Mouse (Mus musculus) hematopoietic stem cell, adult 5-6 weeks (primary cell): ENCODE results near the gene Nrf1. TPM values are rescaled to one million over a fixed set of nuclear protein-coding genes. Genes with fewer than 3 reads are reported as not detected.

ENCODE experiments used
- ATAC-seq, 2 experiments: fragments of 125-278 bp in 1 of 2; replicated peaks in 1 of 2; 2 replicates each; pipeline ENCODE4 v1.8.0; 2016 to 2017; ENCODE audit warnings: inconsistent platforms in 2 of 2, mild to moderate bottlenecking in 2 of 2, moderate number of reproducible peaks in 2 of 2, low read depth in 1 of 2, moderate TSS enrichment in 1 of 2; ENCODE audit not compliant: low FRiP score in 2 of 2, poor library complexity in 2 of 2, severe bottlenecking in 2 of 2, insufficient read depth in 1 of 2, low TSS enrichment in 1 of 2
- total RNA-seq: library from RNA; stranded (forward); fragments of 172-1452, 232-1000 nt; gene quantifications from 2 replicates; pipeline ENCODE4 v1.2.3, GENCODE M21; 2017

Gene Nrf1
- total RNA-seq, 1 experiment from 2014 or later: 82.8 TPM

DNA sequence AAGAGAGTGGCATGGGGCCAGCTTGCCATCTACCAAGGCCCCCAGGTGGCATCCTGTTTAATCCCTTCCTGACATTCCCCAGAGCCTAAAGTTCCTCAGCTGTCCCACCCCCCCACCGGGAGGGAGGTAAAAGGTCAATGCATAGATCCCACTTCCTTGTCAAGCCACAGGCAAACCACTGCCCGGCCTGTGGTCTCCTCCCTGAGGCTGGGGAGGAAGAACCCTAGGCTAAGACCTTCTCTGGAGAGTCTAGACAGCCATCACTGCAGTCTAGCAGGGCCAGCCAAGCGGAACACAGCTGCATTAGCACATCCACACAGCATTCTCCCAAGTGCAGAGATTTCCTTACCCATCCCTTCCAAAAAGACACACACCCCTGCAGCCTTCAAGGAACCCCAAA is 118.6 kb downstream of the Nrf1 start:
- no peak for ATAC-seq

DNA sequence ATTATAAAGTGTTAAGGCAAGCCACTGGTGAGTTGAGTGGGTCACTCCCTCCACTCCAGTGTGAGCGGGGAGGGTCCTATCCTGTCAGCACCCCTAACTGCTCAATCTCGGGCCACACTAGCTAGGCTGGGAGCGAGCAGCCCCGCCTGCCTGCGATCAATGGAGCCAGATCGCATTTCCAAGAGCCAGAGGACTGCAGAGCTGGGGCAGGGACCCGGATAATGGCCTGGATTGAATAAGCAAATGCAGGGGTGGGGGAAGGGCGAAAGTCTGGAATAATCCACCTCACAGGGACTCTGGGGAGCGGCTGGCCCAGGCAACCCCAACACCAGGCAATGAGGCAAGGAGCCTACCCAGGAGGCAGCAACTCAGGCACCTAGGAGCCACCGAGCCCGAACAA is 119.4 kb downstream of the Nrf1 start:
- ATAC-seq: no peak

DNA sequence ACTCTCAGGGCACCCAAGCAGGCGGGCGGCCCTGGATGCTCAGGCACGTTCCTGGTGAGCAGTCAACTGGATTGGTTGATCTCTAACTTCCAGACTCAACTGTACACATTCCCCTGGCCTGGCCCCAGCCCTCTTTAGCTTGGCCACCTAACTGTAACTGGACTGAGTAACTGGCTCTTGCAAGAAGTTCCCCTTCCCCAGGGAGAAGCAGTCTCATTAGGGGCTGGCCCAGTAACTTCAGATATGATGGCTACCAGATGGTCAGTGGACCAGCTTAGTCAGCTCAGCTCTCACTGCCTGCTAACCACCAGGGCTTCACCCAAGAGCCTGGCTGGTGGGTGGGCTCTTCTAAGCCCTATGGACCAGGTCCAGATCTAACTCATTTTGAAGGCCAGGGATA is 120.5 kb downstream of the Nrf1 start:
- ATAC-seq: no peak

DNA sequence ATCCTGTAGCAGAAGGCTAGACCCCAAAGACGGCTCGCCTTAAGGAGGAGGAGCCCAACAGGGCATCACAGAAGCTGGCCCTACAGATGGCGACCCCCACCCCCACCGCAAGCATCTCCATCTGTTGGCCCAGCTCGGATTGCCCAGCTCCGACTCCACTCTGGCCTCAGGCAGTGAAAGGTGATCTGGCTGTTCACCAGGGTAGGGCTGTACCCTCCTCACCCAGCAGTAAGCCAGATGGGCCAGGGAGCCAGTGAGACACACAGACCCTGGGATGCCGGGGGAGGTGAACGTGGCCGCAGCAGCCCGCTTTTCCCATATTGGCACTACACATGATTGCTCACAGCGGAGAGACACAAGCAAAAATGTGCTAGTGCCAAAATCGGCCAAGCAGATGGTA is 121.4 kb downstream of the Nrf1 start:
- no peak for ATAC-seq

DNA sequence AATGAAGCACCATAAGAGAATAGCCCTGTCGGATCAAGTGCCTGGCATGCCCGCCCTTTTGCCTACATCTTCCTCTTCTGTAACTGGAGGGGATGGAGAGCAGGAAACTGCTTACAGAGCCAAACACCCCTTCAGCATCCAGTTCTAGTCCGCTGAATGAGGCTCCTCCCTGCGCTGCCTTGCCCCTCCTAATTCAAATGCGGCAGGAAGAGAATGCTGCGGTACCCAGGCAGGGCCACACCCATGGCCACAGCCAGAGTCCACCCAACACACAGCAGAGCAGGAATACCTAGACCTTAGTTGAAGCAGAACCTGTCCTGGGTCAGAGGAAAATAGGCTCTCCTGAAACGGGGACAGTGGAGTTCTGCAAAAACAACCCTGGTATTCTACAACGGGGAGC is 123.4 kb downstream of the Nrf1 start:
- no peak for ATAC-seq

DNA sequence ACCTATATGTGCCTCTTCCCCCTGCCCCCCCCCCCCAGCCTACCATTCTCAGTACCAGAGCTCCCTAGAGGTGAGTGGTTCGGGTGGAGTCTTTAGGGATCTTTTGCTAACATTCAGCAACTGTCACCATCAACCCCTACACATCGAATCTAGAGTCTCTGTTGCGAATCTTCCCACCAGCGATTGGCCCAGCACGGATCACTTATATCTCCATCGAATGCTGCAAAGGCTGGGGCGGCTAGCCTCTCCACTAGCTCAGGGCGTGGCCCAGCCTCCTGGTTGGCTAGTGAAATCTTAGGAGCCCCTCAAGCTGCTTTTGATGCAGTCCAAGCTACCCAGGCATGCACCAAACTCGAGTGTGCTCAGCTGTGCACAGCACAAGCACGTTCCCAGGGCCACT is 124.2 kb downstream of the Nrf1 start:
- no peak for ATAC-seq

DNA sequence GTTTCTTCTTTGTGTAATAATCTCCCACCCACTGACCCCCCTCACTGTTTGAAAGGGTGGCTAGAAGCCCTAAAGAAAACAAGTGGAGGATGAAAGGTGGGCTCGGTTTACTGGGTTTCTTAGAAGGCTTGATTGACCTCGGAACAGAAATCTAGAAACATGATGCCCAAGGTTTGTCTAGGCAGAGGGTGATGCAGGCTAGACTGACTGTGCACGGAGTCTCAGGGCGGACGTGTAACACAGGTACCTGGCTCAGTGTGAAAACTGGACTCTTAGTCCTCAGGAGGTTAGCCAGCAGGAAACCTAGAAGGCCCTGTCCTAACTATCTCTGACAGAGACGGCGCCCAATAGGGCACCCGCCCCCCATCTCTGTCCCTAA is 124.6 kb downstream of the Nrf1 start:
- no peak for ATAC-seq

DNA sequence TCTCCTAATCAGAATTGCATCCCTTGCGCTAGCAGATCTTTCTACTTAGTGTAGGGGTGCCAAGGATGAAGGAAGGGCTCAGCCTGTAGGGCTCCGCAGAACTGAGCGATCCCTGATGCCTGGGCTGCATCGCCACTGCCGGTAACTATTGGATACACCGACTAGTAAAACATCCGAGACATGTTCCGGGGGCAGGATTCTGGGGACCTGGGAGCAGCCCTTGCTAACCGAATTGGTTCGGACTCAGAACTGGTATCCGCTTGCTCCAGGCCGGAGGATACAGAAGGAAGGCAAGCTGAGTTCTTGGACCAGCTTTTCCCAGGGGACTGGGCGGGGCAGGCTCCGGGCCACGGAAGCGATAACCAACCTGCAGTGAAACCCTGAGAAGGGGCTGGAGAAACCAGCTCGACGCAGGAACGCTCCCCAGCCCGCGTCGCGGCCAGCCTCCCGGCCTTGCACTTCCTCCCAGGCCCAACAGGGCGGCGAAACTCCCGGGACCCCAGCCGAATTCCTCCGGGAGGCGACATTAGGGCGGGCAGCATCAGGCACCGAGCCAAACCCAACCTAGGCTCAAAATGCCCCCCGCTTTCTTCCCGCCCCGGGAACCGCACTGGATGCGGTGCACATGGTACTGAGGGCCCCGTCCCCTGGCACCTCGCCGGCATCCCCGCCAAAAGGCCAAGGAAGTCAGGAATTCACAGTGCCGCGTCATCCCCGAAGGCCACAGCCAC is 125.2 kb downstream of the Nrf1 start:
- no peak for ATAC-seq

DNA sequence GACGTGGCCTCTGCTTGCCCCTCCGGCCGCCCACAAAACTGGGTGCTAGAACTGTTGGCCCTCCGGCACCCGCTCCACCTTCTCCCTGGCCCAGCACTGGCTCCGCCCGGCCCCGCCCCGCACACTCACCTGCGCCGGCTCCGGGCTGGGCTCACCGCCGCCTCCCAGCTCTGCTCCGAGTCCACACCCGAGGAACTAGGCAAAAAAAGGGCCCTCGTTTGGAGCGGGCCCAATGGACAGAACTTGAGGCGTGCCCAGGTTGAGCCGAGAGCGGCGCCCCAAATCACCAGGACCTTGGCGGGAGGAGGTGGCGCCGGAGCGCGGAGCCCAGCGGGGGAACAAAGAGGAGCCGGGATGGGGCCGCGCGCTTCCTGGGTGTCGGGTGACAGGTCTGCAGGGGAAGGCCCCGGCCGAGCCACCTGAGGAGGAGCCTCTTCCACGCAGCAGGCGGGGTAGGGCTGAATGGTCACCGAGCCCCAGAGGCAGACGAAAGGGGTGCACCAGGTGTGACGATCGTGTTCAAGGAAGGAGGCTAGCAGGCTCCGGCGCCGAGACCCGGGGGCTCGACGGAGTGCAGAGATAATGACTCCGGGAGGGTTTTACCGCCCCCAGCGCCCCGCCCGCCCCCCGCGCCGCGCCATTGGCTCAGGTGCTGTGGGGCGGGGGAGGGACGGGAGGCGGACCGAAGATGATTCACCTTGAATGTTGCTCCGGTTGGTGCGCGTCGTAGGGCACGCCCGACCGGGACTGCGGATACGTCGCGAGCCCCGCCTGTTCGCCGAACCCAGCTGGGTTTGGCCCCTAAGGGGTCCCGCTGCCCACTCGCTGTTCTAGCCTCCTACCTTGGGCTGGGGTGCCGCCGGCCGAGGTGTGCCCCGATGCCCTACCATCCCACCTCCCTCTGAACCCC is 126.0 kb downstream of the Nrf1 start:
- ATAC-seq: no peak

DNA sequence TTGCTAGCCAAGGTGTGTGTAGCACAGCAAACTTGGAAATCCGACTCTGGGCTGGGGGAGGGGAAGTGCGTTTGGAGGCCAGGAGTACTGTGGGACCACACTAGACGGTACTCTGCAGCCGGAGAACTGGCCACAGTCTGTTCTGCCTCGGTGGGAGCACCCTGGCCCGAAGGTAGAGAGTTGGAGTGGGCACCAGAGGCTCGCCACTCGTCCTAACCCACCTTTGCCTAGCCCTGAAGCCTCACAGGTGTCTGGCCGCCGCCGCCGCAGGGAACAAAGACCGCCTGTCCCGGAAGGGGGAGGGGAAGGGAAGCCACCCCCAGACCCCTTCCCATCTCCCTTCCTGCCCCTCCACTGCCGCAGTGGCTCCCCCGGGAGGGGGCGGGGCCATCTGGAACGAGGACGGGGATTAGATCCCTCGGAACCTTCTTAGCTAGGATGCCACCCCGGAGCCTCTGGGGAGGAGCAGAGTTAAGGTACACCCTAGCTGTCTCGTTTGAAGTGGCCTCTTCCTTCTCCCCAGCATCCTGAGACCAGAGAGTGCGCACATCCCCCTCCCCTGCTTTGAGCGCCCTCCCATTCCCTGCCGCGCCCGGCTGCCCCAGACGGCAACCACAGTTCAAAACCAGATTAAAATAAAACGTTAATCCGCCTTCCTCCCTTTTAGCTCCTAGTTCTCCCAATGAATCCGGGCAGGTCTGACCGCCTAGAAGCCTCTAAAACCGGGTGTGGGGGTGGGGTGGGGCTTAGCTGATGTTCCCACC is 126.9 kb downstream of the Nrf1 start:
- ATAC-seq: no peak

DNA sequence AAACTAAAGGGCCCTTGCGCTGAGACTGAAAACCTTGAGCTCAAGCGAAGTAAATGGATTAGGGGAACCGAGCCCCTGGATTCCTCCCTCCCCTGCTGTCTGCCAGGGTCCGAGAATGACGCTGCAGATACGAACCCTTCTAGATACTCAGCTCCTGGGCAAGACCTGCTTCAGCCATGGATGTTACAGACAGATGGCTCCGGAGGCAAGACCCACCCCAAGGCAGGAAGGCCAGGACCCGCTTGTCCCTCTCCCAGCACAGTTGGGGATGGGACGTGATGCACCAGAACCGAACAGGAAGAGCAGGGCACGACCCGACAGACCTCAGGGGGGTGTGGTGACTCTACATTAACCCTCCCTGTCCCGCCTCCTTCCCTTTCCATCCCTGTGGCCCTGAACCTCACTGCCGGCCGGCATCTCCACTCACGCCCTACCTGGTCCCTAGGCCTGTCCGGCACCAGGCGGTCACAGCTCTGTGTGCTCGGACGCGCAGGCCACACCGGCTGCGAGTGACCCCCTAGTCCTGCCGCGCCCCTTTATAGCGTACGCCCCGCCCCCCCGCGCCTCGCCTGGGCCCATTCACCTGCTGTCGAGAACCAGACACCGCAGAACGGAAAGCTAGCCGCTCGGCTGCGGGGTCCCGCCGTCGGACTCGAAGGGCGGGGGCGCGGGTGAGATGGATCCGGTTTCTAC is 127.6 kb downstream of the Nrf1 start:
- no peak for ATAC-seq

DNA sequence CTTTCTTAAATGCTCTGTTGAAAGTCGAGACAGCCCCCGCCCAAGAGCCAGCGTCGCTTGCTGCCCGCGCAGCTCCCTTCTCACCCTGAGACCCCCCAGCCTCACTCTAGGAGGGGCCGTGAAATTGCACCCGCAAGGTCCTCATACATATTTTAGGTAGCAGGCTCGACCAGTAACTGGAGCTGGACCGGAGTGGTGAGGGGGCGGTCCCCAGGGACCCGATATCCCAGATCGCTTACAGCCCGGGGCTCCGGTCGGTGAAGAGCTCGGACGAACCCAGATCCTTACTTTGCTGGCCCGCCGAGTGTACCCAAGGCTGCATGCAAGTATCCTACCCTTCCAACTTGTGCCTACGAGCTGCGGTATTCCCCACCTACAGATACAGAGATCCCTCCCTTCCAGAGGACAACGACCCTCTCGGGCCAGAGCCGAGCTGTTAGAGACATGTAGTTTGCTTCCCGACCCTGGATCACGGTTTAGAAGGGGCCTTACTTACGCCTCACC is 128.2 kb downstream of the Nrf1 start:
- no peak for ATAC-seq

DNA sequence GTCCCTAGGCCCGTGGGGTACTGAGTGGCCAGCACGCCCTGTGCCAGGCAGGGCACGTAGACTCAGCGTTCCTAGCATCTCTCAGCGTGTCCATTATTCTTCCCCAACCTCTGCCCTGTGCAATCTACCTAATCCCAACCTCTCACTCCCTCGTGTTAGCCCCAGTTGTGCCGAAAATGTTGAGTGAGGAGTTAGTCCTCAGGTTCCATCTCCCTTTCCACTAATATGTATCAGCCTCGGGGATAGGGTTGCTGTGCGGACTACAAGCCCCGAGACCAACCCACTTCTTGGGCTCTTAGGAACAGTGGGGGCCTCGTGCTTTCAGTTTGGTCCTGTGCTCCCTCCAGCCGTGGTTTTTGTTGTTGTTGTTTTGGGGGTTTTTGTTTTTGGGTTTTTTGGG is 128.7 kb downstream of the Nrf1 start:
- ATAC-seq: no peak

DNA sequence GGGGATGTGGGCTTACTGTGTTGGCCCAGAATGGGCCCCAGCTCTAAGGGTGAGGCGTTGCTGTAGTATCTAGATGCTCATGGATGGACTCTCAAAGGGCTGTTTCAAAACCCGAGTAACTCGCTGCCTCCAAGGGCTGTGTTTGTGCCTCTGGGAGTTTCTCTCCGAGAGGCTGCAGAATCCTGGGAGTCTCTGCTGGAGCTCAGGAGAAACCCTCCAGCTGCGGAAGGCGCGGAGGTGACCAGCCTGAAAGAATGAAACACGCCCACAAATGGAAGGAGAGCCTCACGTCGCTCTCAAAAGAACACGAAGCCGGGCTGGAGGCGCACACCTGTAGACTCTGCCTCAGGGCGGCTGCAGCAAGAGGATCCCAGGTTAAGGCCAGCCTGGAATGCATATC is 129.5 kb downstream of the Nrf1 start:
- ATAC-seq: no peak

DNA sequence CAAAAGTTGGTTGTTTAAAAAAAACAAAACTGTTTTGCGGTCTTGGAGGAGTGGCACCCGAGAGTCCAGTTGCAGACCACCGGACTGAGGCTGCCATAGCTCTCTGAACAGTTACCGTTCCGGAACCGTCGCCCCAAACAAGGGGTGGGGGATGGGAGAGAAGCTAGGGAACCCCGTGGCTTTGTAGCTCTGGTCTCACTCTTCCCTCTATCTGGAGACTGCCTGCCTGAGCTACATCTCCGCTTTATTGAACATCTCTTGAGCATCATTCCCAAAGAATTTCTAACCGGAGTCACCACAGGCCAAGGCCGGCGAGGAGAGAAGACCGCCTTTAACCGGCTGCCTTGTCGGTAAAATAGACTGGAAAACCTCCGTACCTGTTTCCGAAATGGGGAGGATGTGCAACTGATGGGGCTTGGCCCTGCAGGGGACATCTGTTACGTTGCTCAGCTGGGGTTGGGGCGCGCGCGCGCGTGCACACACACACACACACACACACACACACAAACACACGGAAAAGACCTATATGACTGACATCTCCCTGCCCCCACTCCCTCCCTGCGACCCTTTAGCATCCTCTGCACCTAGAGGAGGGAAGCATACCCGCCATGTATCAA is 130.3 kb downstream of the Nrf1 start:
- ATAC-seq: no peak

DNA sequence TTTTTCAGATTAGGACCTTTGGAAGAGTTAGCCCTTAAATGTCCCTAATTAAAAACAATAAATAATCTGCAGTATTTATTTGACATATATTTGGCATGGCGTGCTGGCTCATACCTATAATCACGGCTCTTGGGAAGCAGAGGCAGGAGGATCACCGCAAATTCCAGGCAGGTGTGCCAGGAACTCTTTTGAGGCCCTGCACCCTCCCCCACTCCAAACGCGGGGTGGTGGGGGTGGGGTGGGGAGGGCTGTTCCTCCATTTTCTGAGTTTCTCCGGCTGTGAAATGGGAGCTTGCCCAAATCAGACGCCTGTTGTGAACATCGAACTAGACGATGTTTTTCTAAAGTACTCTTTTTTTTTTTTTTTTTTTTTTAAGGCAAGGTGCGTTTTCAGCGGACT is 131.3 kb downstream of the Nrf1 start:
- no peak for ATAC-seq

DNA sequence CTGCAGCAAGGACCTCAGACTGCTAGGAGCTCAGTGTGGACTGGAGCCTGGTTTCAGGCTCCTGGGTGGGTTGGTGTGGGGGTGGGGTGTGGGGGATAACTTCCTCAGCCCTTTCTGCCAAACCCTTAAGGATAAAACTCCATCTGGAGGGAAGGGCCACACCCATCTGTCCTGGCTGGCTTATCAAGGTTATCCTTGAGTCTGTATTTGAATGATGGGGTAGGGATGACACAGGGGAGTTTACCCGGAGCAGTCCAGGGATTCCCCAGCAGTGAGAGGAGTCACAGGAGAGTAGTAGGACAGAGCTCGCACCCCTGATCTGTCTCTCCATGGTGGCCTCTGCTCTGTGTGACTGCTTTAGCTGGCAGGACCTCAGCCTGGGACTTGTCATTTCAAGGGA is 132.5 kb downstream of the Nrf1 start:
- ATAC-seq: no peak
